Mouse (Mus musculus) liver, adult 2 months (tissue): Measurements from ENCODE around the gene Gm26558. TPM values are rescaled to one million over a fixed set of nuclear protein-coding genes. Genes with fewer than 3 reads are reported as not detected.

Experiments
- DNase-seq: peaks from one replicate; pipeline ENCODE4 v3.0.0-alpha.2; 2011; ENCODE audit warnings: low read depth, low spot score; ENCODE audit errors: extremely low read depth
- H3K27ac ChIP-seq: fragments of 200-500 bp; replicated peaks from 2 replicates; pipeline ENCODE4 v1.5.1; 2012; ENCODE audit warnings: low read depth, mild to moderate bottlenecking, control low read depth, inconsistent platforms, low read length; ENCODE audit not compliant: insufficient read depth
- H3K27me3 ChIP-seq: fragments of 200-500 bp; 2 replicates; pipeline ENCODE4 v1.6.1; 2012; ENCODE audit warnings: mild to moderate bottlenecking, moderate library complexity, low read length, inconsistent platforms; ENCODE audit not compliant: control insufficient read depth, insufficient read depth
- H3K36me3 ChIP-seq: fragments of 200-500 bp; 2 replicates; pipeline ENCODE4 v1.6.1; 2012; ENCODE audit warnings: low read length, inconsistent platforms; ENCODE audit not compliant: control insufficient read depth, insufficient read depth
- H3K4me1 ChIP-seq: fragments of 200-500 bp; 2 replicates; pipeline ENCODE4 v1.6.1; 2011; ENCODE audit warnings: low read length; ENCODE audit not compliant: control insufficient read depth, insufficient read depth
- H3K4me3 ChIP-seq: fragments of 200-500 bp; 2 replicates; pipeline ENCODE4 v1.5.1; 2011; ENCODE audit warnings: low read depth, mild to moderate bottlenecking, control low read depth, low read length, moderate library complexity; ENCODE audit not compliant: insufficient read depth
- H3K79me2 ChIP-seq: fragments of 200-500 bp; 2 replicates; pipeline ENCODE4 v1.6.1; 2012; ENCODE audit warnings: inconsistent platforms, mild to moderate bottlenecking, low read length, moderate library complexity; ENCODE audit not compliant: control insufficient read depth, insufficient read depth
- H3K9ac ChIP-seq: fragments of 200-500 bp; 2 replicates; pipeline ENCODE4 v1.6.1; 2012; ENCODE audit warnings: low read depth, mild to moderate bottlenecking, control low read depth, inconsistent platforms, low read length
- CTCF ChIP-seq: fragments of 200-500 bp; IDR thresholded peaks from 2 replicates; pipeline ENCODE4 v1.5.1; 2011; ENCODE audit warnings: low read depth, low read length, control low read depth
- POLR2A ChIP-seq: fragments of 200-500 bp; IDR thresholded peaks from 2 replicates; pipeline ENCODE4 v1.6.1; 2011; ENCODE audit warnings: low read length, control low read depth; ENCODE audit not compliant: insufficient read depth; ENCODE audit errors: extremely low read depth
- WGBS: fragments of 180-500 bp; shearing (Covaris S2); methylation state at CpG from one replicate; pipeline ENCODE4 v1.1.7; 2018; 5-methylcytosine and 5-hydroxymethylcytosine counted together
- polyA plus RNA-seq: library from polyadenylated mRNA; depleted of rRNA; stranded (reverse); fragments of >200 nt; gene quantifications from 2 replicates; pipeline ENCODE4 v1.2.3, GENCODE M21; 2012
- total RNA-seq: library from RNA; depleted of rRNA; stranded (reverse); fragments of >200 nt; gene quantifications from 2 replicates; pipeline ENCODE4 v1.2.3, GENCODE M21; 2014

Gm26558 gene
- total and polyA plus RNA-seq, 2 experiments: 0.45 to 0.55 TPM

DNA sequence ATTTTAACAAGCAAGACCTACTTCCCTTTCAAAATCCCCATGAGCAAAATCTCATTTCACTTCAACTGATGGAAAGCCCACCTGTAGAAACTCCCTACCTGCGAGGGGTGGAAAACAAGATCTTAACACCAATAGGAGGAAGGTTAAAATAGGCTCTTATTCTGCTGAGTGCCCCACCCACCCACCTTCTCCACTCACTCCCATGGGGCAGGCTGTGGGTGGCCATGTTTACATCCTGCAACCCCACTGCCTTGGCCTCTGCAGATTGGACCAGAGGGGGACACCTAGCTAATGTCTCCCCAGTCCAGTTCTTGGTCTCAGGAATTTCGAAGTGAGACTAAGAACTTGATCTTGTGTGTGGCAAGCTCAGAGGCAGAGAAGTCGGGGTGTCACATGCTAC, 32.0 kb downstream of the Gm26558 start:
- TF ChIP-seq CTCF (no peak), POLR2A (no peak)
- Histone ChIP-seq H3K27me3 (no peaks in the 10 kb centered on the region), H3K79me2 (no peaks in the 10 kb centered on the region), H3K4me1 (no peaks in the 10 kb centered on the region), H3K27ac (no peak overlapping the region), H3K9ac (no peak overlapping the region), H3K4me3 (no peak overlapping the region), H3K36me3 (no peaks in the 10 kb centered on the region)
- WGBS: 74% methylated on average over 3 of the region's 3 CpGs
- no peak for DNase-seq

DNA sequence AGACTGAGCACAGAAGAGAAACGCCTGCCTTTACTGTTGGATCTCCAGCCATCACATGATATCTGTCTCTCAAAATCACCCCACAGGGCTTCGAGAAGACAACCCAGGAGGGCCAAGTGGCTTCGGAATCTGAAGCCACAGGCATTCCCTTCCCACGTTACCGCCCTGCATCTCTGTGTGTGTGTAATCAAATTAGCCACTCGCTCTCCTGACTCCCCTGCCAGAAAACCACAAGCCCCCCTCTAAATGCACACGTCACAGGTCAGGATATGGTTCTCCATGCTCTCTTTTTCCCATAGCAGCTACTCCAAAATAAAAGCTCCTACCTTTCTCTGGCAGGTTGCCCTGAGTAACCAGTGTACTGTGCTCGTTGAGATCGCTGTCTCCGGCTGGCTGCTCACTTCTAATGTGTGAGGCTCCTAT, 32.6 kb downstream of the Gm26558 start:
- DNase-seq: no peak
- Histone ChIP-seq H3K9ac (no peak overlapping the region), H3K27ac (no peak overlapping the region)

GRCm38 (mm10) chr2:70628397-70628796, 33.5 kb downstream of the Gm26558 start:
- no peak overlapping the region for H3K9ac ChIP-seq
- no peaks in the 10 kb centered on the region for H3K4me1 ChIP-seq
- H3K36me3 ChIP-seq: no peaks in the 10 kb centered on the region
- WGBS: 76% methylated on average over 12 of the region's 12 CpGs
- DNase-seq: no peak
- H3K79me2 ChIP-seq: no peaks in the 10 kb centered on the region
- H3K27me3 ChIP-seq: no peaks in the 10 kb centered on the region
- TF ChIP-seq CTCF (no peak), POLR2A (no peak)
- H3K27ac ChIP-seq: no peak overlapping the region
- no peak overlapping the region for H3K4me3 ChIP-seq

More for the DNA sequence above, 32.6 kb downstream of the Gm26558 start:
- no peaks in the 10 kb centered on the region for H3K4me1 ChIP-seq
- no peaks in the 10 kb centered on the region for H3K36me3 ChIP-seq
- no peaks in the 10 kb centered on the region for H3K27me3 ChIP-seq
- H3K4me3 ChIP-seq: no peak overlapping the region
- WGBS: 42% methylated on average over 10 of the region's 10 CpGs
- no peak for TF ChIP-seq POLR2A
- no peak for TF ChIP-seq CTCF
- no peaks in the 10 kb centered on the region for H3K79me2 ChIP-seq

- WGBS: 62% methylated on average over 7 of the region's 7 CpGs
- Histone ChIP-seq H3K9ac (no peak overlapping the region), H3K36me3 (no peaks in the 10 kb centered on the region), H3K4me1 (no peaks in the 10 kb centered on the region), H3K27ac (no peak overlapping the region), H3K79me2 (no peaks in the 10 kb centered on the region), H3K4me3 (no peak overlapping the region), H3K27me3 (no peaks in the 10 kb centered on the region)
- TF ChIP-seq POLR2A (no peak), CTCF (no peak)
- DNase-seq: no peak
Observed at GRCm38 (mm10) chr2:70625761-70626160, 36.1 kb downstream of the Gm26558 start.

- no peaks in the 10 kb centered on the region for H3K36me3 ChIP-seq
- no peaks in the 10 kb centered on the region for H3K4me1 ChIP-seq
- H3K9ac ChIP-seq: no peak overlapping the region
- H3K79me2 ChIP-seq: no peaks in the 10 kb centered on the region
- H3K27me3 ChIP-seq: no peaks in the 10 kb centered on the region
- H3K4me3 ChIP-seq: no peak overlapping the region
- WGBS: 75% methylated on average over 4 of the region's 4 CpGs
- TF ChIP-seq POLR2A (no peak), CTCF (no peak)
- DNase-seq: no peak
- no peak overlapping the region for H3K27ac ChIP-seq
Observed at GRCm38 (mm10) chr2:70622244-70622643, 39.7 kb downstream of the Gm26558 start.

DNA sequence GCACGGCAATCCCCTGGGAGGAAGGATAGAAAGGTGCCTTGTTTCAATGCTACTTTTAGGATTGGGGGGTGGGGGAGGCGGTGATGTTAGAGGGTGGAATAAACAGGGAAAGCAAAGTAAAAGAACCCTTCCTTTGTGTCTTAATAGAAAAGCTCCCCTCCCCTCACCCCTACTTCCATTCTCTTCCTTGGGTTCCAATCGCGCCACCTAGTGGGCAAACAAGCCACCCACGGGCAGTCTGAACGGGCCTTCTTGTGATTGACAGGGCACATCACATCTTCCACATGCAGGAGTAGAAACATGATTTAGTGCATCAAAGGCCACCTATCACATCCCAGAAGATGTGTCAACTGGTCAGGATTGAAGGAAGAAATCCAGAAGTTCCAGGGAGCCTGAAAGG, 41.7 kb downstream of the Gm26558 start:
- H3K4me1 ChIP-seq: no peaks in the 10 kb centered on the region
- no peaks in the 10 kb centered on the region for H3K79me2 ChIP-seq
- no peak overlapping the region for H3K9ac ChIP-seq
- WGBS: 36% methylated on average over 6 of the region's 6 CpGs
- H3K27me3 ChIP-seq: no peaks in the 10 kb centered on the region
- no peak overlapping the region for H3K4me3 ChIP-seq
- peak; percentile 61 for TF ChIP-seq CTCF
- no peak for TF ChIP-seq POLR2A
- no peak overlapping the region for H3K27ac ChIP-seq
- DNase-seq: no peak
- H3K36me3 ChIP-seq: no peaks in the 10 kb centered on the region
